Mouse (Mus musculus) testis, adult 2 months (tissue): Measurements from ENCODE around the gene Slamf7. TPM values are rescaled to one million over a fixed set of nuclear protein-coding genes. Genes with fewer than 3 reads are reported as not detected.
"Not testable (repeated sequence)": the region's sequence is repeated elsewhere in the genome, so short reads cannot be mapped to it uniquely, and the experiment has no call there.

Experiments
- H3K27ac ChIP-seq: fragments of 200-500 bp; 2 replicates; pipeline ENCODE4 v1.5.1; 2012; ENCODE audit warnings: low read depth, low read length; ENCODE audit not compliant: control insufficient read depth, insufficient read depth
- H3K27me3 ChIP-seq: fragments of 200-500 bp; 2 replicates; pipeline ENCODE4 v1.6.1; 2012; ENCODE audit warnings: mild to moderate bottlenecking, low read length, moderate library complexity; ENCODE audit not compliant: control insufficient read depth, insufficient read depth
- H3K36me3 ChIP-seq: fragments of 200-500 bp; 2 replicates; pipeline ENCODE4 v1.6.1; 2012; ENCODE audit warnings: mild to moderate bottlenecking, low read length; ENCODE audit not compliant: control insufficient read depth, insufficient read depth
- H3K4me1 ChIP-seq: fragments of 200-500 bp; 2 replicates; pipeline ENCODE4 v1.6.1; 2012; ENCODE audit warnings: low read length; ENCODE audit not compliant: control insufficient read depth, insufficient read depth
- H3K4me3 ChIP-seq: fragments of 200-500 bp; 2 replicates; pipeline ENCODE4 v1.5.1; 2012; ENCODE audit warnings: low read depth, mild to moderate bottlenecking, low read length, moderate library complexity, mixed read lengths; ENCODE audit not compliant: control insufficient read depth
- CTCF ChIP-seq: fragments of 200-500 bp; IDR thresholded peaks from 2 replicates; pipeline ENCODE4 v1.5.1; 2012; ENCODE audit warnings: low read depth, mild to moderate bottlenecking, inconsistent platforms, low read length, moderate library complexity; ENCODE audit not compliant: control insufficient read depth, insufficient read depth, insufficient replicate concordance
- POLR2A ChIP-seq: fragments of 200-500 bp; IDR thresholded peaks from 2 replicates; pipeline ENCODE4 v1.6.1; 2012; ENCODE audit warnings: low read depth, mild to moderate bottlenecking, inconsistent platforms, low read length, moderate library complexity; ENCODE audit not compliant: control insufficient read depth
- polyA plus RNA-seq: library from polyadenylated mRNA; depleted of rRNA; stranded (reverse); fragments of >200 nt; gene quantifications from 2 replicates; pipeline ENCODE4 v1.2.3, GENCODE M21; 2012

Gene Slamf7
- polyA plus RNA-seq, 1 experiment: 19.5 TPM

DNA sequence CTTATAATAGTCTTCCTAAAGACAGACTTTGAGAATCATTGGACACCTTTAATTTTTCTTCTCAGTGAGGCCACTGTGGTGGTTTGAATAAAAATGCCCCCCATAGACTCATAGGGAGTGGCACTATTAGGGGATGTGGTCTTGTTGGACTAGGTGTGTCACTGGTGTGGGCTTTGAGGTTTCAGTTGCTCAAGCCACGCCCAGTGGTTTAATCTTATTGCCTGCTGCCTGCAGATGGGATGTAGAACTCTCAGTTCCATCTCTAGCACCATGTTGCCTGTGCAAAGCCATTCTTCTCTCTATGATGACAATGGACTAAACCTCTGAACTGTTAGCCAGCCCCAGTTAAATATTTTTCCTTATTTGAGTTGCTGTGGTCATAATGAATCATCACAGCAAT lies 24.9 kb upstream of the Slamf7 start:
- H3K36me3 ChIP-seq: no peaks in the 10 kb centered on the region
- H3K27me3 ChIP-seq: no peaks in the 10 kb centered on the region
- H3K4me1 ChIP-seq: peaks cover 2% of the 10 kb centered on the region; the same call in 1 of the 2 replicates
- H3K4me3 ChIP-seq: no peak overlapping the region
- TF ChIP-seq POLR2A (no peak), CTCF (no peak)
- no peak overlapping the region for H3K27ac ChIP-seq

DNA sequence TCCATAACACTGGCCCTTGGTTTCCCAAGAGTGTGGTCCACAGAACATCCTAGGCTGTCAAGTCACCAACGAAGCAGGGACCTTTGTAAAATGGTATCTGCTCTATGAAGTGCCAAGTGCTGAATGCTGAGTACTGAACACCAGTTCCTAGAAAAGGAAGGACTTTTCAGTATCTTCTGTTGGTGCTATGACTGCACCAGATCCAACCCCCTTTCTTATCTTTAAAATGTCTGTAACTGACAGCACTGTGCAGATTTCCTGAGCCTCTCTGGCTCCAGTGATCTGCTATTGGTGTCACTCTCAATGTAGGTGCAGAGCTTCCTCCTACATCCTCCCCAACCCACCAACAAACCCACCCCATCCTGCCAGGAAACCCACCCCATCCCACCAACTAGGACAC lies 21.6 kb upstream of the Slamf7 start:
- TF ChIP-seq CTCF: no peak
- TF ChIP-seq POLR2A: no peak
- Histone ChIP-seq H3K27ac (no peak overlapping the region), H3K27me3 (no peaks in the 10 kb centered on the region), H3K4me3 (no peak overlapping the region), H3K36me3 (no peaks in the 10 kb centered on the region), H3K4me1 (no peaks in the 10 kb centered on the region)

DNA sequence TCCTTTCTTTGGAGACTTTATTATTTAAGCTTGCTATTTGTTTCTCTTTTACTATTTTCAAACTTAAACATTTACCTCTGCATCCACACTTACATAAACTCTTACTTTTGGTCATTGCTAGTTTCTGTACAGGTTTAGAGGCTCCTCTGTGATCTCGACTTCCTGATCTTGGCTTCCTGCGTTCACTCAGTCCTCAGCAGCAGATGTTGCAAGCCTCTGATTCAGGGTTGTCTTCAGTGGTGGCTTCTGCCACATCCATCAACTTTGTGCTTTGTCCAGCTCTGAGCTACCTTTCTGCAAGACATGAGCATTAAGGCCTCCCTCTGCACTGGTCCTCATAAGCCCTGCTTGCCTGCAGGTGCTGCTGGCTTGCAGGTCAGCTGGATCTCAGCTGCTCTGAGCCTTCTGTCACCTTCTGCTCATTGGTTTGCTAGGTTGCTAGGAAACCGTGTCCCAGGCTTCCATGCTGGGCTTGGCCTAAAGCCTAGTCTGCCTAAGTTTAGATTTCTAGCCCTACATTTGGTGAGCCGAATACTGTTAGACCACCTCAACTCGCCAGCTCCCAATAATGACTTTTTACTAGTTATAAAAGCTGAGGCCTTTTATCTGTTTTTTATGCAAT lies 20.1 kb upstream of the Slamf7 start:
- Histone ChIP-seq H3K4me1 (no peaks in the 10 kb centered on the region), H3K27ac (no peak overlapping the region), H3K27me3 (no peaks in the 10 kb centered on the region), H3K36me3 (no peaks in the 10 kb centered on the region), H3K4me3 (no peak overlapping the region)
- TF ChIP-seq POLR2A: no peak
- TF ChIP-seq CTCF: no peak

DNA sequence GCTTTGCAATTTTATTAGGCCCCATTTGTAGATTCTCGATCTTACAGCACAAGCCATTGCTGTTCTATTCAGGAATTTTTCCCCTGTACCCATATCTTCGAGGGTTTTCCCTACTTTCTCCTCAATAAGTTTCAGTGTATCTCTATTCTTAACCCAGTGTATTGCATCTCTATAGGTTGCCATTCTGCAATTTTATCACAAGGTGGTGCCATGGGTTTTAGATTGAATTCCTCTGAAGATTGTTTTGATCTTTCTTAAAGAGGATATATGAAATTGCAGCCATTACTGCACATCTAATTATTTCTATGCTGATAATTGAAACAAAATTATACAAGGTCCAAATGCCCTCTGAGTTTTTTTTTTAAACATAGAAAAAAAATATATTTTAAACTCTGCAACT lies 19.6 kb upstream of the Slamf7 start:
- not testable (repeated sequence) for H3K27me3 ChIP-seq, H3K4me1 ChIP-seq, H3K36me3 ChIP-seq, H3K27ac ChIP-seq, H3K4me3 ChIP-seq

DNA sequence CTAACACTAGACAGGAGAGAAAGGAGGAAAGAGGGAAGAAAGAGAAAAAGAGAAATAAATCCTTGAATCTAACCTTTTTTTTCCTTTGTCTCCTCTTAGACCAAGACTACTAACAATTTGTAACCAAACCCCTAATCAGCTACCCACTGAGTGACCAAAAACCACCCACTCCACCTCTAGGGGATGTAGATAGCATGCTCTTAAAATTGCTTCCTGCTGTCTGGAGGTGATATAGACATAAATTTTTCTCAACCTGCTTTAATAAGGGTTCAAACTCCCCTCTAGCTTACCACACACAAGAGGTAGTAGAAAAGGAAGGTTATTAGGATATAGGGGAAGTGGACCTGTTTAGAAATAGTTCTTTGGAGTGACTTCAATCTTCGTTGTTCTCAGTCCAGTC lies 14.3 kb upstream of the Slamf7 start:
- Histone ChIP-seq H3K4me1 (no peaks in the 10 kb centered on the region), H3K36me3 (no peaks in the 10 kb centered on the region), H3K4me3 (no peak overlapping the region), H3K27me3 (no peaks in the 10 kb centered on the region), H3K27ac (no peak overlapping the region)
- TF ChIP-seq POLR2A (no peak), CTCF (no peak)

DNA sequence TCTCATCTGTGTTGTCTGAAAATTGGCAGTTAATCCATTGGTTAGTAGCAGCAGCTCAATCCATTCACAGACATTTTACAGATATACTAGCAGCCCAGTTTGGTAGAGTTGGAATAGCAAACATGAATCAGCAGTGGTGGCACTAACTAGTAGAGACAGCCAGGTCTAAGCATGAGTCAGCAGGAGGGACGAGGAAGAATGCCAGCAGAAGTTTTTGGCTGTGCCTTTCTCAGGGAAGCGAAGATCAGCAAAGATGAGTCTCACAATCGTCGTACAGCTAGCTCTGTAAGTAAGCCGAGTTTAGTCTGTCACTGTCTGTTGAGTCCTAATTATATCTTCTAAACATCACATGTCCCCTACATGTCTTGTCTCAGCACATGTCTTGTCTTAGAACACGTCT lies 13.5 kb upstream of the Slamf7 start:
- Histone ChIP-seq H3K27ac (no peak overlapping the region), H3K27me3 (no peaks in the 10 kb centered on the region), H3K4me3 (no peak overlapping the region), H3K4me1 (no peaks in the 10 kb centered on the region), H3K36me3 (no peaks in the 10 kb centered on the region)
- TF ChIP-seq POLR2A: no peak
- no peak for TF ChIP-seq CTCF

DNA sequence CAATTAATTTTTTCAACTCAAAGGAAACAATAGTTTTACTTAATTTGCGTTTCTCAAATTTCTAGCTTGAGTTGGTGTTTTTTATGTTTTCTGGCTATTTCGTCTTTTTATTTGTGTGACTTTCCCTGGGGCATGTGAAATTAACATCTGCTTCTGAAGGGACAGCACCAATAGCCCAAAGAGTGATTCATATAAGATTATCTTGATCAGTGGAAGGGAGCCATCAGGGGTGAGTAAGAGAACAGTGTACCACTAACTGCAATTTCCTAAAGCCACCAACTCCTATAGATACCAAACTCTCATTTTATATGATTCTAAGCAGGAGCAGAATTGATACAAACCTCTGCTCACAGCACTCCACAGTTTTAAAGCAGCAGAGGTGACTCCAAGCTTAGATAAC lies 10.9 kb upstream of the Slamf7 start:
- H3K36me3 ChIP-seq: no peaks in the 10 kb centered on the region
- no peak overlapping the region for H3K4me3 ChIP-seq
- no peaks in the 10 kb centered on the region for H3K27me3 ChIP-seq
- no peaks in the 10 kb centered on the region for H3K4me1 ChIP-seq
- no peak for TF ChIP-seq POLR2A
- TF ChIP-seq CTCF: no peak
- no peak overlapping the region for H3K27ac ChIP-seq

DNA sequence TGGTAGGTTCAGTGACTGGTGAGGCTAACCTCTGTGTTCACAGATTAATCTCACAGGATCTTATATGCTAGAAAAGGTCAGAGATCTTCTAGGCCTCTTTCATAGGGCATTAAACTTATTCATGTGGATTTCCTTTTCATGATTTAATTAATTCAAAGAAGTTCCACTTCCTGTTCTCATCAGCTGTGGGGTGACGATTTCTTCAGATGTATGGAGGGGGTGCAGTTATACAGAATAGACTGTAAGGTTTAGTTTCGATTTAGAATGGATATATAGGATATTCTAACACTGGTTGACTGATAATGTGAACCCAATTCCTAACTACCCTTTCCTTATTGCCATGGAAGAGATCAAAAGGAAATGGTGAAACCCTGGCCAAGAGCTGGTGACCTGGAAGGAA lies 8.6 kb upstream of the Slamf7 start:
- H3K27me3 ChIP-seq: no peaks in the 10 kb centered on the region
- TF ChIP-seq POLR2A (no peak), CTCF (no peak)

More for the DNA sequence above, 8.6 kb upstream of the Slamf7 start:
- Histone ChIP-seq H3K4me1 (no peaks in the 10 kb centered on the region), H3K36me3 (no peaks in the 10 kb centered on the region), H3K4me3 (no peak overlapping the region), H3K27ac (no peak overlapping the region)
